Mouse (Mus musculus) small intestine, adult 2 months (tissue): Measurements from ENCODE around the gene Nrg4. TPM values are rescaled to one million over a fixed set of nuclear protein-coding genes. Genes with fewer than 3 reads are reported as not detected.

ENCODE experiments used
- H3K27ac ChIP-seq: fragments of 200-500 bp; 2 replicates; pipeline ENCODE4 v1.5.1; 2012; ENCODE audit warnings: low read depth, low read length, control low read depth, inconsistent platforms; ENCODE audit not compliant: insufficient read depth
- H3K27me3 ChIP-seq: fragments of 200-500 bp; 2 replicates; pipeline ENCODE4 v1.6.1; 2012; ENCODE audit warnings: mild to moderate bottlenecking, moderate library complexity, low read length, inconsistent platforms; ENCODE audit not compliant: control insufficient read depth, insufficient read depth
- H3K36me3 ChIP-seq: fragments of 200-500 bp; 2 replicates; pipeline ENCODE4 v1.6.1; 2012; ENCODE audit warnings: mild to moderate bottlenecking, low read length, control low read depth, inconsistent platforms; ENCODE audit not compliant: control insufficient read depth, insufficient read depth
- H3K4me1 ChIP-seq: fragments of 200-500 bp; 2 replicates; pipeline ENCODE4 v1.6.1; 2012; ENCODE audit warnings: low read length, inconsistent platforms, mixed read lengths; ENCODE audit not compliant: control insufficient read depth, insufficient read depth, insufficient read length
- H3K4me3 ChIP-seq: fragments of 200-500 bp; 2 replicates; pipeline ENCODE4 v1.5.1; 2012; ENCODE audit warnings: low read depth, mild to moderate bottlenecking, control low read depth, inconsistent platforms, low read length, moderate library complexity
- CTCF ChIP-seq: fragments of 200-500 bp; IDR thresholded peaks from 2 replicates; pipeline ENCODE4 v1.5.1; 2012; ENCODE audit warnings: low read depth, mild to moderate bottlenecking, control low read depth, inconsistent platforms, low read length, moderate library complexity, mixed read lengths; ENCODE audit not compliant: insufficient replicate concordance, insufficient read length; ENCODE audit errors: extremely low read depth
- POLR2A ChIP-seq: fragments of 200-500 bp; IDR thresholded peaks from 2 replicates; pipeline ENCODE4 v1.6.1; 2012; ENCODE audit warnings: low read depth, mild to moderate bottlenecking, control low read depth, inconsistent platforms, low read length, moderate library complexity
- WGBS: fragments of 180-500 bp; shearing (Covaris S2); methylation state at CpG from one replicate; pipeline ENCODE4 v1.1.7; 2018; 5-methylcytosine and 5-hydroxymethylcytosine counted together
- polyA plus RNA-seq: library from polyadenylated mRNA; depleted of rRNA; stranded (reverse); fragments of >200 nt; gene quantifications from 2 replicates; pipeline ENCODE4 v1.2.3, GENCODE M21; 2012

Nrg4 gene
- polyA plus RNA-seq, 1 experiment = 1.5 TPM

DNA sequence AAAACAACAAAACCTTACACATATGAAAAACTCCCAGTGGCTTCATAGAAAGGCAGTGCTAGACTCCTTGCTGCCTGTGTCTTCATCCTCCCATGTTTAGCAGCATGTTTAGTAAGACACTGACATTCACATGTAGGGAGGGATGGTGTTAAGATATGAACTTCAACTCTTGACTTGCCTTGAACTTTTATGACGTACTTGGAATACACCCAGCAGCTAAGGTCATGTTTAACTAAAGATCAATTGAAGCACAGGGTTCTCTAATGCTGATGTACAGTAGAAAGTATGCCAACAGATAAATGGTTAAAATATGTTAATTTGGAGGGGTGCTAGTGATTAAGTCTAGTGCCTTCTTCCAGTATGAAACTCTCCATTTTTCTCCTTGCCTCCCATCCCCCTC, 4.0 kb downstream of the Nrg4 start:
- TF ChIP-seq CTCF = no peak
- no peak for TF ChIP-seq POLR2A
- WGBS = 24% methylated on average over 1 of the region's 1 CpGs
- Histone ChIP-seq H3K4me3 (no peak overlapping the region), H3K36me3 (no peaks in the 10 kb centered on the region), H3K27ac (no peak overlapping the region), H3K4me1 (no peaks in the 10 kb centered on the region), H3K27me3 (no peaks in the 10 kb centered on the region)

DNA sequence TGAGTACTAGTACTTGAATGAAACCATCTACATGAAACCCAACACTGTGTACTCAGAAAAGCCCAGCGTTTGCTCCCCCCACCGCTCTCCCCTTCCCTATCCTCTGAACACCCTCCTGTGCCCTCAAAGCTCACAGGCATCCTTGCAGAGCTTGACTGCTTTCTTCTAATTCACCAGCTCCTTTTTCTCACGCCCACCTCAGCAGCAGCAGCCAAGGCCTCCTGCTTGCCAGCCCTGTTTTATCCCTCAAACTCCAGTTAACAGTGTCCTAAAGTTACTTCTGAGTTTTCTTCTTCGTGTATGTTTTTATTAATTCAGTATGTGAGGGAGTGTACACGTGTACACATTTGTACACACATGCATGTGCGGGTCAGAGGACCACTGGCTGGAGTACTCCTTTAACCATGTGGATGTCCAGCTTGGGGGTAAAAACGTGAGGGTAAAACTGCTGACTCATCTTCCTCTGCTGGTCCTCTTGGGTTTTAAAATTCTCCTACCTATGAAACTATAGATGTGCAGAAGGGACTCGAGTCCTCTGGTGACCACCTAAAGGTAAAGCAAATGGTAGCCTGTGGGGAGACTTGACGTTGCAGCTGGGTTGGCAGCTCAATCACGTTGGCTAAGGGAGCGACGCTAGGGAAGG, 12.9 kb downstream of the Nrg4 start:
- H3K4me3 ChIP-seq = no peak overlapping the region
- H3K27me3 ChIP-seq = no peaks in the 10 kb centered on the region
- H3K4me1 ChIP-seq = 0 out of 2 replicates have a peak, but pooled peaks cover 2% of the 10 kb centered on the region
- H3K27ac ChIP-seq = no peak overlapping the region
- TF ChIP-seq POLR2A (no peak), CTCF (no peak)
- 74% methylated on average over 12 of the region's 12 CpGs for WGBS
- no peaks in the 10 kb centered on the region for H3K36me3 ChIP-seq

DNA sequence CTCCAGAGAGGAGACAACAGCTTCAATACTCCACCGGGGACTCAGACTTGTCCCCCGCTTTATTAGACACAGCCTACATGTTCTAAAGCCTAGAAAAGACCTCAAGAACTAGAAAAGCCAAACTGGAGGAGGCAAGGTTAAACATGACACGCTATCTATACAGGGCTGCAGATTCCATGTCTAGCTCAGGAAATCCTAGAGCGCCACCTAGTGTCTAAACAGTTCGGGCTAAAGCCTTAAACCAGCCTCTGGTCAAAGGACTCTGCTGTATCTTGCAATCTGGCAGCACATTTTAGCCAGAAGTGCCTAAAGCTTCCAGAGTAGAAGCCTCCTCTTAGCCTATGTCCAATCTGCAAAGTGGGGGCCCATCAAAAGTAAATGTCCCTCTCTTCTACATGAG, 15.1 kb downstream of the Nrg4 start:
- no peak overlapping the region for H3K27ac ChIP-seq
- H3K4me1 ChIP-seq = 0 out of 2 replicates have a peak, but pooled peaks cover 2% of the 10 kb centered on the region
- no peaks in the 10 kb centered on the region for H3K27me3 ChIP-seq
- WGBS = 10% methylated on average over 5 of the region's 5 CpGs
- no peak overlapping the region for H3K4me3 ChIP-seq
- no peaks in the 10 kb centered on the region for H3K36me3 ChIP-seq
- no peak for TF ChIP-seq CTCF
- TF ChIP-seq POLR2A = no peak

DNA sequence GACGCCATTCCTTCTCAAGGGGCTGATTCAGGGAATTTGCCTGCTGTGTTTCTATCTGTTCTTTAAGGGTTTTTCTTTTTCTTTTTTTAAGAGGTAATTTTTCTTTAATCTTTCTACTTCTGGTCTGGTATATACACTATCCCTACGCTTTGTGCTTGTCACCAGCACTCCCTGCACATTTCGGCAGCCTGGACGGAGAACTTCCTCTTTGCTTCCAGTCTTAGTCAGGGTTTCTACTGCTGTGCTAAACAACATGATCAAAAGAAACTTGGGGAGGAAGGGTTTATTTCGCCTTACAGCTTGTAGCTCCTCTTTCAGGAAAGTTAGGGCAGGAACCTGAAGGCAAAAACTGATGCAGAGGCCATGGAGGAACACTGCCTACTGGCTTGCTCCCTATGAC, 18.2 kb downstream of the Nrg4 start:
- H3K4me1 ChIP-seq = 0 out of 2 replicates have a peak, but pooled peaks cover 2% of the 10 kb centered on the region
- H3K36me3 ChIP-seq = no peaks in the 10 kb centered on the region
- no peak overlapping the region for H3K27ac ChIP-seq
- 81% methylated on average over 5 of the region's 5 CpGs for WGBS
- H3K4me3 ChIP-seq = no peak overlapping the region
- TF ChIP-seq POLR2A (no peak), CTCF (no peak)
- H3K27me3 ChIP-seq = no peaks in the 10 kb centered on the region

DNA sequence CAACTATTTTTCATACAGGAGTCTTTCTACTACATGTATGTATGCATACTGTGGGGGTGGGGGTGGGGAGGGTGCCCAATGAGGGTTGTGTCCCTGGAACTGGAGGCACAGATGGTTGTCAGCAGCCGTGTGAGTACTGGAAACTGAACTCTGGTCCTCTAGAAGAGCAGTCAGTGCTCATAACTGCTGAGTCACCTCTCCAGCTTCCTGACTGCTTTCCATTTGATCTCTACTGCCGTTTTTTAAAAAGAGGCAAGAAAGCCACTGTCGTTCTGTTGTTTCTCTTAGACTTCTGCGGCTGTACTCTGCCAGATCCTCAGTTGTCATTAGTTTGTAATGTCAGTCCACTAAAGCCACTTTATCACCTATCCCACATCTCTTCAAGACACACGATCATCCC, 19.1 kb downstream of the Nrg4 start:
- no peaks in the 10 kb centered on the region for H3K27me3 ChIP-seq
- 44% methylated on average over 5 of the region's 5 CpGs for WGBS
- 0 out of 2 replicates have a peak, but pooled peaks cover 2% of the 10 kb centered on the region for H3K4me1 ChIP-seq
- H3K4me3 ChIP-seq = no peak overlapping the region
- TF ChIP-seq POLR2A = no peak
- no peak for TF ChIP-seq CTCF
- H3K27ac ChIP-seq = no peak overlapping the region
- no peaks in the 10 kb centered on the region for H3K36me3 ChIP-seq

DNA sequence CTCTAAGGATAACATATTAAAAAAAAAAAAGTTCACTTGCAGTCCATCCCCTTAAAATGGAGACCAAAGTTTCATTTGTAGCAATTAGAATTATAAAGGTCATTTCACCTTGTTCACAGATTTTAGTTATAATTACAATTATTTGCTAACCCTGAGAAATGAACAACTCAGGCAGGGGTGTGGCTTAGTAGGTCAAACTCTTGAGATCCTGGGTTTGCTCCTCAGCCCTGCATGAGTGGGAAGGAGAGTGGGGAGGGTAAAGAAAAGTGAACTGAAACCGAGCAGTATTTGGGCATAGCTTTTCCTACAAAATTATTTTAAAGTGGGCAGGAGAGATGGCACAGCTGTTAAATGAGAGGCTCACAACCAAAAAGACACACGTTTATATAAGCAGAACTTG, 19.6 kb downstream of the Nrg4 start:
- Histone ChIP-seq H3K4me3 (no peak overlapping the region), H3K27ac (no peak overlapping the region), H3K4me1 (0 out of 2 replicates have a peak, but pooled peaks cover 2% of the 10 kb centered on the region), H3K36me3 (no peaks in the 10 kb centered on the region), H3K27me3 (no peaks in the 10 kb centered on the region)
- TF ChIP-seq CTCF (no peak), POLR2A (no peak)
- WGBS = 59% methylated on average over 2 of the region's 2 CpGs

DNA sequence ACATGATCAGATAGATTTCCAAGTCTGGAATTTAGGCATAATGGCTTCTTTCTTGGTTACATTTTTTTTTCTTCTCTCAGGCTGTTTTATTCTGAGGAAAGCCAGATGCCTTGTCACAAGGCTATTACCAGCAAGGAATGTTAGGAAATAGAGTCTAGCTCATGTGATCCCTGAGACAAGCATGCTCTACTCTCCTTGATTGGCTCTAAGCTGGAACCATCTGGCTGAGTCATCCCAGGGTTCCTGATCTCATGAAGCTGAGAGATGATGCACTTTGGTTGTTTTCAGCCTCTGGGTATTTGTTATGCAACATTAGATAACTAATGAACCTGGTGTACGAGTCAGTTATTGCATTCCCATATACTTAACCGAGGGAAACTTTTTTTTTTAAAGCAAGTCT, 30.4 kb downstream of the Nrg4 start:
- TF ChIP-seq POLR2A (no peak), CTCF (no peak)
- Histone ChIP-seq H3K4me1 (no peaks in the 10 kb centered on the region), H3K27ac (no peak overlapping the region), H3K27me3 (no peaks in the 10 kb centered on the region), H3K4me3 (no peak overlapping the region), H3K36me3 (no peaks in the 10 kb centered on the region)
- 49% methylated on average over 2 of the region's 2 CpGs for WGBS
